Mouse (Mus musculus) mesoderm, embryonic 11.5 days (tissue): Measurements from ENCODE around the gene Gpat3.

Experiments used
- DNase-seq: peaks from one replicate; pipeline ENCODE4 v3.0.0-alpha.2; 2012; ENCODE audit warnings: low read depth, low spot score

The Gpat3 gene

DNA sequence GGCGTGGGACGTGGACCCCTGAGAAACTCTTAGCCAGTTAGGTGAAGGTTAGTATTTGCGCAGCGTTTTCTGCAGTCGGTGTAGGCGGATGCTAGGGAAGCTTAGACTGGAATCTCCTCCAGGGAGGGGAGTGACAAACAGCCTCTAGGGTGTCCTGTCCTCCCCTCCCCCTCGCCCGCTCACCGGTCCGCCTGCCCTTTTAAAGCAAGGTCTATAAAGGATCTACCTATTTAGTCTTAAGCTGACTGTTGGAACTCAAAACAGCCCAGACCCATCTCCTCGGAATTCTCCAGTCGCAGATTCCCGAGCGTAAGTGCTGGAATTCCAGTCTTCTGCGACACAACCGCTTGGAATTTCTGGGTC, at the start of gene Gpat3:
Gene Gpat3 (plus strand): TSS at position 229 of the 363 bp plus-strand sequence.
- peak; percentile 43 for DNase-seq

DNA sequence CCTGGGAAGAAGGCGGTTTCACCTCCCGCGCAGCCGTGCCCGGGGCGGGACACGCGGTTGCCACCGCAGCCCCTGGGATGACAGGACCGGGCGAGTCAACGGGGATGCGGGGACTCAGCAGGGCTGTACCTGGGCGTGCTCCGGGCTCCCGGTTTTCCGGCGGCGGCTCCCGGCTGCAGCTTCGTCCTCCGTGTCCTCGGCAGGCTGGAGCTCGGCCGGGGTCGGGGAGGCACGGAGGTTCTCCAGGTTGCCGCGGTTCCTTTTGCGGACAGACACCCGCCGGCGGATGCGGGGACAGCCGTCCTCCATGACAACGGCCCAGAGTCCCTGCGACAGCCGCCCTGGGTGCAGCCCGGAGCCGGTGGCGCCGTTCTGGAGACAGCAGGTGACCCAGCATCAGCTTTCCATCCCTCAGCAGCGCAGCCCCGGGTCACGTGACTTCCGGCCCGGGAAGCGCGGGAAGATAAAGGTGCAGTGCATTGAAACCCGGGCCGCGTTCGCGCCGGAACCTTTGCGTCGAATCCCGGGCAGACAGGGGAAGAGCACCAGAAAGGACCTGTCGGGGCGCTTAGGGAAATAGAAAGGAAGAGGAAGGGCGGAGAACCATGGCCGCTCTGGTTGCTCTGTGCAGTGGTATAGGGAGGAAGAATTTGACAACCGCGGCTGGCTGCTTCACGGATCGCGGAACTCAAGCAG, 47.2 kb upstream of the Gpat3 start, which contains the start of the genes Helq and Mrps18c:
Gene Helq (minus strand): TSS at position 434 of the 696 bp plus-strand sequence.
Gene Mrps18c (plus strand): TSS at position 463 of the 696 bp plus-strand sequence.
- peak; percentile 94 for DNase-seq

DNA sequence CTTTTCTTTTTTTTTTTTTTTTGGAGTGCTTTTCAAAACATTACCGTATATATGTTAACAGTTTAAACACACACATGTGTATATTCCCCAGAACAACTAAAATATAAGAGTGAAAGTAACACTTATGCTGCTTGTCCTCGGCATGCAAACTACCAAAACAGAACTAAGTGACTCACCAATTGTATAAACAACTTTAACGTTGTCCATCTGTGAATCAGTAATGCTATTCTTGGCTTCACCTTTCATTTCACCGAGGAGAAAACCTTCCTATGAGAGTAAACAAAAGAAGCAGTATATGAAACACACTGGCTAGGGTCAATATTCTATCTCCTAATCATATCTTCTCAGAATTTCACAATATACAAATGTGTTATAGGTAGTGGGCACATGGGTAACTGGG, 27.2 kb upstream of the Gpat3 start:
- no peak for DNase-seq

DNA sequence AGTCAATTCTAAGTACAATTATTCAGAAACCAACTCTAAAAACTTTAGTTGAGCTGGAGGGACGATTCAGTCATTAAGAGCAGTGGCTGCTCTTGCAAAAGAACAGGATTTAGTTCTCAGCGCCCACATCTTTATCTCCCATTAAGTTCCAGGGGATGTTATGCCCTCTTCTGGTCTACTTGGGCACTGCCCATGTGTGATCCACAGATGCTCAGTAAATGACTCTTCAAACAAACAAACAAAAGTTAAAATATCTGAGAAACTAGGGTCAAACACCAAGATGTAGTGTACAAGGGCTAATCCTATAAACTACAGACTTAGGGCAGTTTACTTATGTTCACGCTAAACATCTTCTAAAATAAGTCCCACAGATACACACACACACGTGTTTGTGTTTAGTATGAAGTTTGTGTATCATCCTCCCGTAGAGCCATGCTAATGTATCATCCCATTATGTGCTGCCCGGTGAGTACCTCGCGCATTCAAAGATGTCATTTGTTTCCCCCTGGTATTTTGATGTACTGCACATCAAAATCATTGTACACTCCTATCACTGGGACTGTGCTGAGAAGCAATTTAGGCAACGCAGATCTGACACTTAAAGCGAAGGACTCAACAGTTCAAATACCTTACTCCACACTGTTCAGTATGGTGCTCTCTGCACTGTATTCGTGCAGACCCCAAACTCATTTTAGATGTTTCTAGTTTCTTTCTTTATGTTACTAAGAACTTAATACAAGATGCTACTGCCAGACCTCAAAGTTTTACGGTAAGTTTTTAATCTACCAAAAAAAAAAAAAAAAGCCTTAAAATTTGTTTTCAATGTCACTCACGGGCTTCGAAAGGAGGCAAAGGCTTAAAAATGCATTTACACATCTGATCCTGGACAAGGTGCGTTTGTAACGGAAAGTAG, 25.7 kb upstream of the Gpat3 start:
- no peak for DNase-seq

DNA sequence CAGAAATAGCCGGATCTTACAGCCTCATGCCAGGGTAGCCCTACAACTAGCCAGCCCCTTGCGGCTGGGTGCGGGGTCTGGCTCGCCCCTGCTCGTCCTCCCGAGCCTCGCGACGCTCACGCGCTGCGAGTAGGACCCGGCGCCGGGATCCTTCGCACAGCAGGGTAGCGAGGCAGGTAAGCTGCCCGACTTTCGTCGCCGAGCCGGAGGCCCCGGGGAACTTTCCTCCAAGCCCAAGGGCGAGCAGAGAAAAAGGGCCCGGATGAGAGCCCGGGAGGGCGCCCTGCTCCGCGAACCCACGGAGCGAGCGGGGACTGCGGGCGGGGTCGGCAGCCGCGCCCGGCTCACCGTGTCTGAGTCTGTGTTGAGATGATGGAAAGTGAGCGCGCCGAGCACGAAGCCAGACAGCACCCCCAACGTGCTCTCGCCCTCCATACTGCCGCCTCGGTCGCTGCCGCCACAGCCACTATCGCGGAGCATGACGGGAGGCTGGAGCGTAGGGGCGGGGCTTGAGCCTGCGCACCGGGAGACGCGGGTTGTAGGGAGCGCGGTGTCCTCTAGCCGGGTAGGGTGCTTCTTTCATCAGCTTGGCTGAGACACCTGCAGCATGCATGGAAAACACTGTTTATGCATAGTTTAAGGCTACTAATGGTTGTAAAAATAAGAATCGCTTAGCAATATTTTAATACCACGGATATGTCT, 24.9 kb upstream of the Gpat3 start, which contains the start of gene Abraxas1:
Gene Abraxas1 (minus strand): TSS at position 483 of the 702 bp plus-strand sequence.
- peak; percentile 82 for DNase-seq

DNA sequence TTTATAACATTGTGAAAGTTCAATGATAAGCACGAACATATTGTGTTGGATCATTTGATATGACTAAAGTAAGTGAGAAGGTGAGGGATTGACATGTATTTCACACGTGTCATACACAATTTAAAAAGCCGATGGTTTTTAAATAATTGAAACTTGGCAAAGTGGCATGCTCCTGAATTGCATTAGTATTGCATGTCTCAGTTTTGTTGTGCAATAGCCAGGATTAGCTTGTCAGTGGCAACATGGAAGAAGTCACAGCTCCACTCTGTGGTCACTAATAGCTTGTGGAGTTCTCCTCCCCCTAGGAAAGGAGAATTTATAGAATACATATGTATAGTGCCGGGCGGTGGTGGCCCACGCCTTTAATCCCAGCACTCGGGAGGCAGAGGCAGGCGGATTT, 24.1 kb upstream of the Gpat3 start:
- DNase-seq = no peak

DNA sequence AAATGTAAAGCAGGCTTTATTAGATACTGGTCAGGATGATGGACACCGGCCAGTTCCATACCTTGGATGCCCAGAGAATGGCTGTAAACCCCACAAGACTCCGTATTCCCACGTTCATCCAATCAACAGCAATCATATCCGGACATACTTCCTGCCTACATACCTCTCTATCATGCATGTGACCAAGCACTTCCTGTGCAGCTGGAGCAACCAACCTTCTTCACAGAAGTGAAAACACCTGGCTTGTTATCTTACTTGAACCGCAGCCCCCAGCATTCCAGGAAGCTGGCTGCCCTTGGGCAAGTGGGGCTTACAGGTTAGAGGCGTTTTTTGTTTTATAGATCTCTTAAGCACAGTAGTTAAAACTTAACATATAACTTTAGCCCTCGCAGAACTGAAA, 22.7 kb upstream of the Gpat3 start:
- DNase-seq = no peak

DNA sequence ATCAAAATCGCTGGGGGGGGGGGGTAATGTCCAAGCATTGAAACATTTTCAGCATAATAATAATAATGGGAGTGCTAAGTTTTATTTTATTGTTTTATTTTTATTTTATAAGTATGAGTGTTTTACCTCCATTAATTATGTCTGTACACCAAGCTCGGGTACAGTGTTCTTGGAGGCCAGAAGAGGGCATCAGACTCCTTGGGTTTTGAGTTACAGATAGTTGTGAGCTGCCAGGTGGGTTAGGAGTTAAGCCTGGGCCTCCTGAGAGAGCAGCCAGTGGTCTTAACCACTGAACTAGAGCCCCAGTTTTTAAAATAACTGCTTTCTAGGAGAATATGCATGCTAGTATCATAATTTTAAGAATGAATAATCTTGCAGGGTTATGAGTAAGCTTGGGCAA, 19.5 kb upstream of the Gpat3 start:
- no peak for DNase-seq

DNA sequence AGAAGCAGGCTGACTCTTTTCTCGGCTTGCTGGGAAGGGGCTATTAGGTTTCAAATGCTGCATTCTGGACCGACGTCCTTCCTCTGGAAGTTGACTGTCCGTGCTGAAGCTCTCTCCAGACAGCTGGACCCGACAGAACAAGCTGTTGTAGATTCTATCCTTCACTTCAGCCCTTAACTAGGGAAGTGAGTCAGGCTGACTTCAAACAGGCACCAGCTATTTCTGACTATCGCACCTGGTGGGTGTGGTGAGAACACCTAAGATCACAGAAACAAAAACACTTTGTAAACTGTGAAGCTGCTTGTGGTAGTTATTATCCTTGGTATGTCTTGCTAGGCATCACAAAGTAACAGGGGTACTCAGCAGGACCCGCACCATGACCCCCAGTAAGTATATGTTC, 19.0 kb upstream of the Gpat3 start:
- no peak for DNase-seq

DNA sequence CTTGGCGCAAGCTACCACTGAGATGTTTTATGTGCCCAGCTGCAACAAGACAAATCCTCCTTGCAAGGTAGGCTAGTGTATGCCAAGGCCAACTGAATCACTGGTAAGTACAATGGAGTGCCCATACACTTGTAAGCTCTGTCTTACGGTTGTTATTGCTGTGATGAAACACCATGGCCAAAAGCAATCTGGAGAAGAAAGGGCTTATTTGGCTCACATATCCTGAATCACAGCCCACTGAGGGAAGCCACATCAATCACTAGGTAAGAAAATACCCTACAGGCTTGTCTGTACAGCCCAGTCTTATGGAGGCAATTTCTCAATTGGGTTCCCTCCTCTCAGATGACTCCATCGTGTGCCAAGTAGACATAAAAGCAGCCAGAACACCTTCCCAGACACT, 16.8 kb upstream of the Gpat3 start:
- no peak for DNase-seq

DNA sequence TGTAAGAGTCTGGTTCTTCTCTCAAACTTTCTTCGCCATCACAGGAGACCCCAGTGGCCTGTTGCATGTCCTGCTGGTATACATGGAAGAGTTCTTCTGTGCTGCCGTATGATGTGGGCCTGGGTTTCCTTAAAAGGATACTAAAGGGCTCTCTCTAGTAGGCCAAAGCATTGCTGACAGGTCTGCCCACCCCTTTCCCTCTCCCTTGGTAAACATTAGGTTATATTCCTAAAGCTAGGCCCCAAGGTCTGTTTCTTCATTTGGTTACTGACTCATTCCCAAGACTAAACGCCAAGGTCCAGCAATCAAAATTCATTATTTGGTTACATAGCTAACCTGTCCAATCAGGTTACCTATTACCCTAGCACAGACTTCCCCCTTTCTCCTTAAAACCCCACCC, 12.8 kb upstream of the Gpat3 start:
- no peak for DNase-seq

DNA sequence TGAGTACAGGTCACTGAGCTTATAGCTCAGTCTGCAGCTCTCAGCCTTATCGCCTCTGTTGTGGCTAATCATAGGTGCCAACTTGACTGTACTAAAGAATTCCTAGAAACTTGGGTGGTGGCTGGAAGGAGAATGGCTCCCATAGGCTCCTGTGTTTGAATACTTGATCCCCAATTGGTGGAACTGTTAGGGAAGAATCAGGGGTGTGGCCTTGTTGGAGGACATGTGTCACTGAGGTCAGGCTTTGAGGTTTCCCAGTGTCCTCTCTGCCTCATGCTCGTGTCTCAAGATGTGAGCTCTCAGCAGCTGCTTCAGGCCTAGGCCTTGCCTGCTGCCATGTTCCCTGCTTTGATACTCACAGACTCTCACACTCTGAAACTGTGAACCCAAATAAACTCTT, 11.7 kb upstream of the Gpat3 start:
- DNase-seq = no peak

DNA sequence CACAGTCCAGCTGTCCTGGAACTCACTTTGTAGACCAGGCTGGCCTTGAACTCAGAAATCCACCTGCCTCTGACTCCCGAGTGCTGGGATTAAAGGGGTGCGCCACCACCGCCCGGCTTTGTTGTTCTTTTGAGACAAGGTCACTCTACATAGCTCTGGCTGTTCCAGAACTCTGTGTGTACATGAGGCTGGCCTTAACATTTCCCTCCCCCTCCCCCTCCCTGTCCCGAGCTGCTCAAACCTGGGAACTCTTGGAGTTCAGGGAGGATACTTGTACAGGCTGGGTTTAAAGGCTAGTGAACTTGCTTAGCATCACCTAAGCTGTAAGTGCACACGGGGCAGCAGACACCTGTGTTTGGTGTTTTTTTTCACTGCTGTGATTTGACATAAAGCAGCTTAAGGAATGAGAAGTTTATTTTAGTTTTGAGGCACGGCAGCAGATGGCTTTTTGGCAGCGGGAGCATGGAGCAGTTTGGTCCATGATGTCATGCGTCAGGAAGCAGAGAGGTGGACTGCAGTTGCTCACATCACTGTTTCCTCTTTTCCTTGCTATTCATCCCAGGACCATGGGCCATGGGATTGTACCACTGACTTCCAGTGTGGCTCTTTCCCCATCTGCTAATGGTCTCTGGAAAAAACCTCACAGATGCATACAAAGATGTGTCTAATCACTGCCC, 9.5 kb upstream of the Gpat3 start:
- no peak for DNase-seq

DNA sequence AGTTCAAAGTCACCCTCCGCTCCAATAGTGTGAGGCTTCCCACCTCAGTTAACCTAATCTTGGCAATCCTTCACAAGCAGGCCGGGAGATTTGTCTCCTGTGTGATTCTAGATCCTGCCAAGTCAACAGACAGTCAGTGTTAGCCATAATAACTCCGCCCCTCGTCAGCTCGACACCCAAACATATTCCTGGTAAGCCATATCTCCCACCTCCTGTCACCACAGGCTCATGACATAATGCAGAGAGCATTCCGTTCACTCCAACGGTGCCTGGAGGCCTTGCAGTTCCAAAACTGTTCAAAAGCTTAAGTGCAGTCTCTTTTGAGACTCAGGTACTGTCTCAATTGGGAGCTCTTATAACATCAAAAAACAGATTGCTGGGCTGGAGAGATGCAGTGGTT, 7.6 kb upstream of the Gpat3 start:
- DNase-seq = no peak

DNA sequence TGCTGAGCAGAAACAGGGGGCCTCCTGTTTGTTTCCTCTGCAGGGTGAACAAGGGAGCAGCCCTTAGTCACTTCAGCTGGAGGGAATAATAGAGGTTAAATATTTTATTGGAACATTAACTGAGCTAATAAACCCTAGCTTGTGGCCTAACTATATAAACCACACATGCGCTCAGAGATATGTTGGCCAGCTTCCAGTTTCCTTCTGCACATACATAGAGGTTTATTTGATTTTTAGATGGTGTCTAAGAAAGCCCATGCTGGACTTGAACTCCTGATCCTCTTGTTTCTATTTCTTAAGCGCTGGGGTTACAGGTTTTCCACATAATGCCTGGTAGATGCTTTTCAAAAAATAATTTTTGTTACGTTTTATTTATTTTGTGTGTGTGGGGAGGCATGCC, 1.0 kb upstream of the Gpat3 start:
- no peak for DNase-seq

DNA sequence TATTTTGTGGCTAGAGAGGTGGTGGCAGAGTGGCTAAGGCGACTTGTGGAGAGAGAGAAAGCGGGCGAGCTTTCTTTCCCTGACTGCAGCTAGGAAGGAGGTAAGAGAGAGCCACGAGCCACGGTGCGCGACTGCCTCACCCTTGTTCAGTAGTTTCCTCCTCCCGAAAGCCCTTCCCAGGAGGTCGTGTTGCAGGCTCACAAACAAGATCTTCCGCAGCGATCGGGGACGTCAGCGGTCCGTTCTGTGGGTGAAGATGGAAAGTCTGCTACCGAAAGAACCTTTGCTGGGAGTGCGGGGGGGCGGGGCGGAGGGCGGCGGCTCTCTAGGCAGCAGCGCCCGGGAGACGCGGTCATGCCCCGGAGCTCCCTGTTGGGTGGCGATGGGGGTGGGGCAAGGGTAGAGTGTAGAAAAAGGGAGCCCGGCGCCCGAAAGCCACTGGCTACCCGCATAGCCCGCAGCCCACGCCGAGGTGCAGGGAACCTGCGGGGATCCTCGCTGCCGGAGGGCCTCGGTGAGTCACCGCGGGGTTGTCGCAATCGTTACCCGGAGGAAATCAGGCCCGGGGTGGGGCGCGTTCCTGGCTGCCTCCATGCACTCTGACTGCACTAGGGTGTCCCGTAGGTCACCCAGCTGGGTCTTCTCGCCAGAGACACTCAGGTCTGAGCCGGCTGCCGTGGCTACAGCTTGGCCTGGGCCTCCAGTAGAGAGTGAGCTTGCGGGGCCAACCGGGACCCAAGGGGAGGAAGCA, 510 bp downstream of the Gpat3 start:
- DNase-seq = peak; percentile 48

DNA sequence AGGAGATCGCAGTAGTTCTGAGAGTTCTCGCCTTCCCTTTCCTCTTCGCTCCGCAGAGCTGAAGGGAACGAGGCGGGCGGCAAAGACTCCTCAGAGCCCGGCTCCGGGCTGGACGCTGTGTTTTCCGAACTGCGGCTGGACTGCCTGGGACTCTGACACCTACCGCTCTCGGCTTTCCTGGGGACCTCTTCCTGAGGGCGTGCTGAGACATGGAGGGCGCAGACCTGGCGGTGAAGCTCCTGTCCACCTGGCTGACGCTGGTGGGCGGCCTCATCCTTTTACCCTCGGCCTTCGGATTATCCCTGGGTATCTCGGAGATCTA, 1.0 kb downstream of the Gpat3 start:
- no peak for DNase-seq

DNA sequence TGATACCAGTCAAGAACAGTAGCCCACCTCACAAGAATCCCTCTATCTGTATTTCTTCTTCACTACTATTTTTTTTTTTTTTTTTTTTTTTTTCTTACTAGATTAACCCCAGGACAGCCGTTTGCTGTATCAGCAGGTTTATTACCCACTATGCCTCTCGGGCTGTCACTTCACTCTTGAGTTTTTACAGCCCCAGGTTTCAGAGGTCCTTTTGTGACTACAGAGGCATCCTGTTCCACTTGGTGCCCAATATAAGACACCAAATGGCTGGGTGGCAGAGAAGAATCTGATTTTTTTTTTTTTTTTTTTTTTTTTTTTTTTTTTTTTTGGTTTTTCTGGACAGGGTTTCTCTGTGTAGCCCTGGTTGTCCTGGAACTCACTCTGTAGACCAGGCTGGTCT, 1.6 kb downstream of the Gpat3 start:
- no peak for DNase-seq

DNA sequence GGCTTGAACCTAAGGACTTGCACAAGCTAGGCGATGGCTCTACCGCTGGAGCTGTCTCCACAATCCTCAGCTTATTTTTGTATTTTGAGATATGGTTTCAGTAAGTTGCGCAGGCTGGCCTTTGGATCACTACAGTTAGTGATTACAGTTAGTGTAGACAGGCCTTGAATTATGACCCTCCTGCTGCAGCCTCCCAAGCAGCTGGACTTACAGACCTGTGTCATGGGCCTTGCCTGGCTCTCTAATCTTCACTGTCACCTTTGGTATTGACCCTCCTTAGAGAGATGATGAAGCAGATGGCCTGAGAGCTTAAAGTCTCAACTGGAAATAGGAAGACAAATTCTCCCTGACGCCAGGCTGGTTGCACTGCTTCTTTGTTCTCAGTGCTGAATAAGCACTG, 8.4 kb downstream of the Gpat3 start:
- DNase-seq = no peak

DNA sequence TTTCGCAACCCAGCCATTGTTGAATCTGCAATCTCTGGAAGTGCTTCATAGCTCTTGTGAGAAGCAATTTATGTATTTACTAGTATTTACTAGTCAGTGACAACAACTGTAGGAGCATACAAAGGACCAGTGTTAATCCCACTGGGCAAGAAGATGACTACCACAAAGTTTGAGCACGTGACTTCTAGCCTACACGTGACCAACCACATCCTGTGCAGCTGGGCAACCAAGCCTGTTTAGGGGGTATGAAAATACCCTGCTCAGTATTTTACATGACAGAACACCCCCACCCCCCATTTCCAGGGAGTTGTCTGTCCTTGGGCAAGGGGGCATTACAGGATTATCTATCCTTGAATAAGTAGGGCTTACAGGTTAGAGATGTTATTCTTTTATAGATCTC, 11.0 kb downstream of the Gpat3 start:
- DNase-seq = no peak

DNA sequence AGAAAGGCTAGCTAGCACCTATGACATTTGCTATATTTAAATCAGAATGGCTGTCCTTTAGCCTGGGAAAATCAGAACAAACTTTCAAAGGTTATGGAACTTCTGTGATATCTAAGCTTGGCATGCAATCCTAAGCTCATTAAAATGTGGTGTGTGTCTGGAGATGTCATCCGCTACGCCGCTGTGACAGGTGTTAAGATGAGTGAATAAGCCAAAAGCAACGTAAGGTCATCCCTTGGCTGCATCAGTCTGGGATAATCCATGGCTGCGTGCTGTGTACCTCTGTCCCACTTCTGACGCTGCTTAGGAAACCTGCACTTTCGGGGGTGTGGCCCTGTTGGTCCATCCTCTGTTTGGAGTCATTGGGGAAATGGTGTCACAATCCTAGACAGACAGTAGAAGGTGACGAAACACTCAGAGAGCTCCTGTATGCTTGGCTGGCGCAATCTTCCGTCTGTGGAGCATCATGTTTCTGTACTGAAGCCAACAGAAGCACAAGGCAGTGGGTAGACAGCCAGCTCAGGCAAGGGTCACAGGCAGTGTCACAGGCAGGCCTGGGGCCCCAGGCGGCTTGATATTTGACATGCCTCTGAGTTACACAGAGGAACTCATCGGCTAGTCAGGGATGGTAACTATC, 15.0 kb downstream of the Gpat3 start:
- DNase-seq = no peak
